Comparison of ENCODE assay signal across 11 mouse cellular contexts in genomic region chr2:27122578-27122977, GRCm38 (mm10). TPM values are rescaled to one million over a fixed set of nuclear protein-coding genes. Genes with fewer than 3 reads are reported as not detected.
A peak's percentile ranks its signal among the peaks of the same experiment; 100 is the strongest.
DNase-seq lines count a peak whose midpoint lies in the region; ATAC-seq and TF ChIP-seq lines count a peak whose summit lies in the region.
"Had no signal": no experiment of that assay in that cellular context is flagged by ENCODE, and none has a peak within 500 bp of the region (broad histone marks: within the 10 kb centered on the region; RNA-seq: fewer than 3 reads in every experiment).

No protein-coding gene starts in this region.

- H3K4me2 ChIP-seq in midbrain, postnatal 0 days (ENCODE audit: low read depth, low read length, poor library complexity, severe bottlenecking), result no peak overlapping the region
- H3K4me2 ChIP-seq in hindbrain, embryonic 13.5 days, result no peak overlapping the region
- H3K4me2 ChIP-seq: kidney, embryonic 15.5 days had no signal

- DNase-seq in embryo, embryonic 10 days (ENCODE audit: low spot score), result peak; percentile 51
- DNase-seq in embryo, embryonic 9.5 days (ENCODE audit: extremely low spot score), result no peak
- peak; percentile 33 for DNase-seq in midbrain, embryonic 10.5 days (ENCODE audit: low spot score)
- no peak for DNase-seq in midbrain, postnatal 0 days (ENCODE audit: low spot score)
- peak; percentile 21 for DNase-seq in splenic B cell, adult 2 months (ENCODE audit: low read depth, low spot score)
- no peak for DNase-seq in cerebellum, adult 18-20 months
- DNase-seq in right cerebral cortex, postnatal 14 days, result no peak
- DNase-seq: adrenal gland, postnatal 25 days had no signal

- H3K4me3 ChIP-seq in midbrain, embryonic 10.5 days, result no peak overlapping the region
- H3K4me3 ChIP-seq in midbrain, postnatal 0 days (ENCODE audit: low read depth, low read length), result no peak overlapping the region
- H3K4me3 ChIP-seq in hindbrain, embryonic 13.5 days, result no peak overlapping the region
- H3K4me3 ChIP-seq: kidney, embryonic 15.5 days had no signal

- no peak for ATAC-seq in midbrain, postnatal 0 days (ENCODE audit: low FRiP score)
- 0 out of 2 replicates have a peak, but pooled peaks have one; percentile 18 for ATAC-seq in hindbrain, embryonic 13.5 days (ENCODE audit: low FRiP score)

- H3K27me3 ChIP-seq in midbrain, embryonic 10.5 days (ENCODE audit: low read depth, poor library complexity, severe bottlenecking), result peaks cover 7% of the 10 kb centered on the region; the same call in 1 of the 2 replicates
- H3K27me3 ChIP-seq in midbrain, postnatal 0 days (ENCODE audit: insufficient read depth, low read length), result no peaks in the 10 kb centered on the region
- peaks cover 19% of the 10 kb centered on the region; the same call in 1 of the 2 replicates for H3K27me3 ChIP-seq in hindbrain, embryonic 13.5 days
- no peaks in the 10 kb centered on the region for H3K27me3 ChIP-seq in splenic B cell, adult 2 months (ENCODE audit: control insufficient read depth, insufficient read depth, low read length, poor library complexity, severe bottlenecking)
- H3K27me3 ChIP-seq: kidney, embryonic 15.5 days had no signal

- H3K9me3 ChIP-seq in midbrain, embryonic 10.5 days (replicated peaks), result 0 out of 2 replicates have a peak, but pooled peaks cover 3% of the 10 kb centered on the region
- no peaks in the 10 kb centered on the region for H3K9me3 ChIP-seq in midbrain, postnatal 0 days (ENCODE audit: low read length)
- no peaks in the 10 kb centered on the region for H3K9me3 ChIP-seq in hindbrain, embryonic 13.5 days
- H3K9me3 ChIP-seq: kidney, embryonic 15.5 days had no signal

- peak overlapping the region; percentile 10; the same call in 1 of the 2 replicates for H3K27ac ChIP-seq in midbrain, embryonic 10.5 days (replicated peaks)
- no peak overlapping the region for H3K27ac ChIP-seq in midbrain, postnatal 0 days (ENCODE audit: low read depth, low read length)
- peak overlapping the region; percentile 69; the same call in 1 of the 2 replicates for H3K27ac ChIP-seq in hindbrain, embryonic 13.5 days
- H3K27ac ChIP-seq: kidney, embryonic 15.5 days had no signal

- WGBS in midbrain, embryonic 10.5 days, result 38% methylated on average over 9 of the region's 9 CpGs
- 19% methylated on average over 9 of the region's 9 CpGs for WGBS in midbrain, postnatal 0 days
- WGBS in hindbrain, embryonic 13.5 days, result 33% methylated on average over 9 of the region's 9 CpGs

- peaks cover 29% of the 10 kb centered on the region for H3K4me1 ChIP-seq in midbrain, embryonic 10.5 days
- H3K4me1 ChIP-seq in midbrain, postnatal 0 days (ENCODE audit: insufficient read depth, low read length), result no peaks in the 10 kb centered on the region
- peaks cover 34% of the 10 kb centered on the region for H3K4me1 ChIP-seq in hindbrain, embryonic 13.5 days (replicated peaks)

- TF ChIP-seq CTCF in midbrain, postnatal 0 days (IDR thresholded peaks at IDR 0.05), result no peak

- no peak overlapping the region for H3K9ac ChIP-seq in midbrain, postnatal 0 days (replicated peaks; ENCODE audit: low read length, poor library complexity, severe bottlenecking)
- no peak overlapping the region for H3K9ac ChIP-seq in hindbrain, embryonic 13.5 days
- H3K9ac ChIP-seq: kidney, embryonic 15.5 days had no signal

- no peaks in the 10 kb centered on the region for H3K36me3 ChIP-seq in midbrain, embryonic 10.5 days
- no peaks in the 10 kb centered on the region for H3K36me3 ChIP-seq in midbrain, postnatal 0 days (ENCODE audit: insufficient read depth, low read length)
- H3K36me3 ChIP-seq in hindbrain, embryonic 13.5 days, result no peaks in the 10 kb centered on the region
- H3K36me3 ChIP-seq in splenic B cell, adult 2 months (ENCODE audit: control insufficient read depth, insufficient read depth, low read length, poor library complexity, severe bottlenecking), result no peaks in the 10 kb centered on the region
- H3K36me3 ChIP-seq: kidney, embryonic 15.5 days had no signal

RNA-seq across cellular contexts. Expression of gene Fam163b, which starts 19.7 kb away (rescaled TPM):
- 0.06 and 0.22 TPM in 2 replicates for polyA plus RNA-seq in midbrain, embryonic 10.5 days (2016; fragmentation: Nextera tagmentation; extraction: Ambion mirVana)
- total RNA-seq in midbrain, postnatal 0 days (2014; rRNA removed), result 4.9 and 8.4 TPM in 2 replicates
- polyA plus RNA-seq in midbrain, postnatal 0 days (2015; fragmentation: Nextera tagmentation; extraction: Ambion mirVana), result 13.0 and 13.9 TPM in 2 replicates
- 2.5 and 2.9 TPM in 2 replicates for polyA plus RNA-seq in hindbrain, embryonic 13.5 days (2015; fragmentation: Nextera tagmentation; extraction: Ambion mirVana)

RNA-seq across cellular contexts. Expression of gene Dbh, which starts 42.5 kb away (rescaled TPM):
- 1.1 TPM in 2 replicates for polyA plus RNA-seq in midbrain, embryonic 10.5 days (2016; fragmentation: Nextera tagmentation; extraction: Ambion mirVana)
- total RNA-seq in midbrain, postnatal 0 days (2014; rRNA removed), result 4.2 and 12.3 TPM in 2 replicates
- 0.21 and 0.45 TPM in 2 replicates for polyA plus RNA-seq in midbrain, postnatal 0 days (2015; fragmentation: Nextera tagmentation; extraction: Ambion mirVana)
- 1.9 and 3.1 TPM in 2 replicates for polyA plus RNA-seq in hindbrain, embryonic 13.5 days (2015; fragmentation: Nextera tagmentation; extraction: Ambion mirVana)

RNA-seq across cellular contexts. Expression of gene Adamtsl2, which starts 43.4 kb away (rescaled TPM):
- polyA plus RNA-seq in midbrain, embryonic 10.5 days (2016; fragmentation: Nextera tagmentation; extraction: Ambion mirVana), result 4.8 and 6.3 TPM in 2 replicates
- total RNA-seq in midbrain, postnatal 0 days (2014; rRNA removed), result 14.3 and 17.0 TPM in 2 replicates
- polyA plus RNA-seq in midbrain, postnatal 0 days (2015; fragmentation: Nextera tagmentation; extraction: Ambion mirVana), result 7.3 and 9.3 TPM in 2 replicates
- polyA plus RNA-seq in hindbrain, embryonic 13.5 days (2015; fragmentation: Nextera tagmentation; extraction: Ambion mirVana), result 7.6 and 8.9 TPM in 2 replicates

RNA-seq across cellular contexts. Expression of gene Mymk, which starts 50.6 kb away (rescaled TPM):
- not detected in 2 replicates for polyA plus RNA-seq in midbrain, embryonic 10.5 days (2016; fragmentation: Nextera tagmentation; extraction: Ambion mirVana)
- 0.16 TPM in 1 of 2 replicates, not detected in the other for total RNA-seq in midbrain, postnatal 0 days (2014; rRNA removed)
- polyA plus RNA-seq in midbrain, postnatal 0 days (2015; fragmentation: Nextera tagmentation; extraction: Ambion mirVana), result 0.15 TPM in 1 of 2 replicates, not detected in the other
- 0.56 and 1.1 TPM in 2 replicates for polyA plus RNA-seq in hindbrain, embryonic 13.5 days (2015; fragmentation: Nextera tagmentation; extraction: Ambion mirVana)
- total RNA-seq: adrenal gland, postnatal 25 days had no signal
- polyA plus RNA-seq: small intestine, adult 2 months had no signal

Comparison
In these comparisons a context has a peak if more than half of its experiments do, and no peak if none do; other contexts are left out.
1. DNase-seq: peak in embryo, embryonic 10 days (single experiment), midbrain, embryonic 10.5 days (single experiment) and splenic B cell, adult 2 months (single experiment); none in embryo, embryonic 9.5 days (single experiment), midbrain, postnatal 0 days (single experiment), cerebellum, adult 18-20 months (0 of 2) and right cerebral cortex, postnatal 14 days (single experiment).